Mouse (Mus musculus) testis, adult 2 months (tissue): ENCODE measurements around the gene Acap2. TPM values are rescaled to one million over a fixed set of nuclear protein-coding genes. Genes with fewer than 3 reads are reported as not detected.
A peak's percentile ranks its signal among the peaks of the same experiment; 100 is the strongest.

Source experiments
- H3K27ac ChIP-seq: fragments of 200-500 bp; 2 replicates; pipeline ENCODE4 v1.5.1; 2012; ENCODE audit warnings: low read depth, low read length; ENCODE audit not compliant: control insufficient read depth, insufficient read depth
- H3K27me3 ChIP-seq: fragments of 200-500 bp; 2 replicates; pipeline ENCODE4 v1.6.1; 2012; ENCODE audit warnings: mild to moderate bottlenecking, low read length, moderate library complexity; ENCODE audit not compliant: control insufficient read depth, insufficient read depth
- H3K36me3 ChIP-seq: fragments of 200-500 bp; 2 replicates; pipeline ENCODE4 v1.6.1; 2012; ENCODE audit warnings: mild to moderate bottlenecking, low read length; ENCODE audit not compliant: control insufficient read depth, insufficient read depth
- H3K4me1 ChIP-seq: fragments of 200-500 bp; 2 replicates; pipeline ENCODE4 v1.6.1; 2012; ENCODE audit warnings: low read length; ENCODE audit not compliant: control insufficient read depth, insufficient read depth
- H3K4me3 ChIP-seq: fragments of 200-500 bp; 2 replicates; pipeline ENCODE4 v1.5.1; 2012; ENCODE audit warnings: low read depth, mild to moderate bottlenecking, low read length, moderate library complexity, mixed read lengths; ENCODE audit not compliant: control insufficient read depth
- CTCF ChIP-seq: fragments of 200-500 bp; IDR thresholded peaks from 2 replicates; pipeline ENCODE4 v1.5.1; 2012; ENCODE audit warnings: low read depth, mild to moderate bottlenecking, inconsistent platforms, low read length, moderate library complexity; ENCODE audit not compliant: control insufficient read depth, insufficient read depth, insufficient replicate concordance
- POLR2A ChIP-seq: fragments of 200-500 bp; IDR thresholded peaks from 2 replicates; pipeline ENCODE4 v1.6.1; 2012; ENCODE audit warnings: low read depth, mild to moderate bottlenecking, inconsistent platforms, low read length, moderate library complexity; ENCODE audit not compliant: control insufficient read depth
- polyA plus RNA-seq: library from polyadenylated mRNA; depleted of rRNA; stranded (reverse); fragments of >200 nt; gene quantifications from 2 replicates; pipeline ENCODE4 v1.2.3, GENCODE M21; 2012

The Acap2 gene
- polyA plus RNA-seq, 1 experiment, result 3.8 TPM

- H3K36me3 ChIP-seq, result no peaks in the 10 kb centered on the region
- H3K27me3 ChIP-seq, result no peaks in the 10 kb centered on the region
- H3K4me3 ChIP-seq, result no peak overlapping the region
- no peak for TF ChIP-seq POLR2A
- TF ChIP-seq CTCF, result no peak
- no peak overlapping the region for H3K27ac ChIP-seq
- H3K4me1 ChIP-seq, result peaks cover 8% of the 10 kb centered on the region
Measured at GRCm38 (mm10) chr16:31235457-31236310, 34.6 kb upstream of the Acap2 start.

- Histone ChIP-seq H3K27me3 (no peaks in the 10 kb centered on the region), H3K36me3 (no peaks in the 10 kb centered on the region), H3K4me1 (peaks cover 8% of the 10 kb centered on the region), H3K27ac (no peak overlapping the region), H3K4me3 (no peak overlapping the region)
- TF ChIP-seq CTCF, result no peak
- TF ChIP-seq POLR2A, result no peak
Measured at GRCm38 (mm10) chr16:31234808-31235456, 33.9 kb upstream of the Acap2 start.

GRCm38 (mm10) chr16:31234356-31234755 lies 33.3 kb upstream of the Acap2 start:
- H3K36me3 ChIP-seq, result no peaks in the 10 kb centered on the region
- no peak overlapping the region for H3K27ac ChIP-seq
- peaks cover 8% of the 10 kb centered on the region for H3K4me1 ChIP-seq
- H3K27me3 ChIP-seq, result no peaks in the 10 kb centered on the region
- no peak overlapping the region for H3K4me3 ChIP-seq
- TF ChIP-seq POLR2A, result no peak
- no peak for TF ChIP-seq CTCF

- Histone ChIP-seq H3K27ac (no peak overlapping the region), H3K27me3 (no peaks in the 10 kb centered on the region), H3K4me3 (peak overlapping the region; percentile 20)
Measured at GRCm38 (mm10) chr16:31233541-31234339, 32.7 kb upstream of the Acap2 start.

GRCm38 (mm10) chr16:31233167-31233498 lies 32.1 kb upstream of the Acap2 start:
- Histone ChIP-seq H3K27me3 (no peaks in the 10 kb centered on the region), H3K4me1 (peaks cover 8% of the 10 kb centered on the region), H3K36me3 (no peaks in the 10 kb centered on the region), H3K4me3 (no peak overlapping the region), H3K27ac (no peak overlapping the region)
- no peak for TF ChIP-seq CTCF
- TF ChIP-seq POLR2A, result no peak

More at GRCm38 (mm10) chr16:31233541-31234339, 32.7 kb upstream of the Acap2 start:
- Histone ChIP-seq H3K4me1 (peaks cover 8% of the 10 kb centered on the region), H3K36me3 (no peaks in the 10 kb centered on the region)
- TF ChIP-seq POLR2A, result 0 out of 2 replicates have a peak, but pooled peaks have one; percentile 12
- no peak for TF ChIP-seq CTCF

GRCm38 (mm10) chr16:31232491-31233166 lies 31.6 kb upstream of the Acap2 start:
- Histone ChIP-seq H3K36me3 (no peaks in the 10 kb centered on the region), H3K4me1 (peaks cover 8% of the 10 kb centered on the region), H3K27me3 (no peaks in the 10 kb centered on the region), H3K27ac (no peak overlapping the region), H3K4me3 (no peak overlapping the region)
- TF ChIP-seq CTCF (no peak), POLR2A (no peak)
